Mouse (Mus musculus) cerebellum, adult 2 months (tissue): ENCODE data around the gene Plcb1.

Source experiments
- CTCF ChIP-seq: fragments of 200-500 bp; IDR thresholded peaks from 2 replicates; pipeline ENCODE4 v1.5.1; 2011; ENCODE audit warnings: low read depth, mild to moderate bottlenecking, control low read depth, low read length, moderate library complexity, borderline replicate concordance; ENCODE audit not compliant: insufficient read depth
- POLR2A ChIP-seq: fragments of 200-500 bp; IDR thresholded peaks from 2 replicates; pipeline ENCODE4 v1.6.1; 2011; ENCODE audit warnings: low read length, control low read depth, borderline replicate concordance; ENCODE audit not compliant: insufficient read depth

DNA sequence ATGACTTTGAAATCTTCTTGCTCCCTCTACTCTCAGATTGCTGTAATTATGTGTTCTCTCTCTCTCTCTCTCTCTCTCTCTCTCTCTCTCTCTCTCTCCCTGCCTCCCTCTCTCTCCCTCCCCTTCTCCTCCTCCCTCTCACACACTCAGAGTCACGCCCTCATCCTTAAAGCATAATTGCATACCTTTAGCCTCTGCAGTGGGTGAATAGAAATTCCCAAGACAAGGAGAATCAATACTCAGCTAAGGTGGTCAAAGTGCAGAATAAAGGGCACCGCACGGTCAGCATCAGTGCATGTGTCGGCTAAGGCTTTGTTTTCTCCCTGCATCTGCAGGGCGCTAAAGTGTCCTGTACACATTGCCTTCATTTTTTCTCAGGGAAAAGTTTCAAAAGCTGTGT lies 243.4 kb downstream of the Plcb1 start:
- no peak for TF ChIP-seq POLR2A
- TF ChIP-seq CTCF = no peak
